Mouse (Mus musculus) cerebellum, adult 2 months (tissue): Measurements from ENCODE around the gene Eya3.

ENCODE experiments used
- CTCF ChIP-seq: fragments of 200-500 bp; IDR thresholded peaks from 2 replicates; pipeline ENCODE4 v1.5.1; 2011; ENCODE audit warnings: low read depth, mild to moderate bottlenecking, control low read depth, low read length, moderate library complexity, borderline replicate concordance; ENCODE audit not compliant: insufficient read depth
- POLR2A ChIP-seq: fragments of 200-500 bp; IDR thresholded peaks from 2 replicates; pipeline ENCODE4 v1.6.1; 2011; ENCODE audit warnings: low read length, control low read depth, borderline replicate concordance; ENCODE audit not compliant: insufficient read depth

- TF ChIP-seq POLR2A (no peak), CTCF (no peak)
Measured at GRCm38 (mm10) chr4:132741491-132741890, 102.7 kb downstream of the Eya3 start.
